Comparison of ENCODE assay signal across 23 mouse cellular contexts in genomic region chr3:58621066-58621465, GRCm38 (mm10). TPM values are rescaled to one million over a fixed set of nuclear protein-coding genes. Genes with fewer than 3 reads are reported as not detected.
"Had no signal": no experiment of that assay in that cellular context is flagged by ENCODE, and none has a peak within 500 bp of the region (broad histone marks: within the 10 kb centered on the region; RNA-seq: fewer than 3 reads in every experiment).

No protein-coding gene starts in this region.

- H3K27ac ChIP-seq: intestine, embryonic 15.5 days; kidney, embryonic 15.5 days; limb, embryonic 10.5 days; limb, embryonic 13.5 days; liver, embryonic 13.5 days; macrophage; neural tube, embryonic 12.5 days; neural tube, embryonic 15.5 days; stomach, embryonic 15.5 days had no signal

- H3K27me3 ChIP-seq: intestine, embryonic 15.5 days; kidney, embryonic 15.5 days; limb, embryonic 13.5 days; liver, embryonic 13.5 days; neural tube, embryonic 12.5 days; neural tube, embryonic 15.5 days; stomach, embryonic 15.5 days had no signal

- H3K9ac ChIP-seq: intestine, embryonic 15.5 days; kidney, embryonic 15.5 days; limb, embryonic 13.5 days; liver, embryonic 13.5 days; lung, embryonic 14.5 days; neural tube, embryonic 12.5 days; neural tube, embryonic 15.5 days; stomach, embryonic 15.5 days had no signal

- H3K4me3 ChIP-seq: intestine, embryonic 15.5 days; kidney, embryonic 15.5 days; limb, embryonic 10.5 days; limb, embryonic 13.5 days; liver, embryonic 13.5 days; neural tube, embryonic 12.5 days; neural tube, embryonic 15.5 days; stomach, embryonic 15.5 days had no signal

- H3K4me2 ChIP-seq: intestine, embryonic 15.5 days; kidney, embryonic 15.5 days; limb, embryonic 13.5 days; liver, embryonic 13.5 days; lung, embryonic 14.5 days; neural tube, embryonic 12.5 days; neural tube, embryonic 15.5 days; stomach, embryonic 15.5 days had no signal

- DNase-seq: kidney, adult 11 months; kidney, adult 8-10 months; kidney, postnatal 10 days; kidney, postnatal 36 days; liver; liver, embryonic 13.5 days; lung, embryonic 14.5 days; midbrain, embryonic 14.5 days; right cerebral cortex, postnatal 25 days; spleen, adult 18-20 months; thymus, postnatal 25 days had no signal

- H3K9me3 ChIP-seq: intestine, embryonic 15.5 days; kidney, embryonic 15.5 days; limb, embryonic 10.5 days; limb, embryonic 13.5 days; liver, embryonic 13.5 days; neural tube, embryonic 12.5 days; neural tube, embryonic 15.5 days; stomach, embryonic 15.5 days had no signal

- H3K36me3 ChIP-seq: intestine, embryonic 15.5 days; kidney, embryonic 15.5 days; limb, embryonic 10.5 days; limb, embryonic 13.5 days; liver, embryonic 13.5 days; neural tube, embryonic 12.5 days; neural tube, embryonic 15.5 days; stomach, embryonic 15.5 days had no signal

- ATAC-seq: intestine, embryonic 15.5 days; lung, postnatal 0 days had no signal

- H3K4me1 ChIP-seq: intestine, embryonic 15.5 days; kidney, embryonic 15.5 days; limb, embryonic 10.5 days; limb, embryonic 13.5 days; liver, embryonic 13.5 days; neural tube, embryonic 12.5 days; neural tube, embryonic 15.5 days; stomach, embryonic 15.5 days had no signal

RNA-seq across cellular contexts. Expression of gene Erich6, which starts 15.9 kb away (rescaled TPM):
- total RNA-seq: megakaryocyte, adult 5-6 weeks had no signal
- polyA plus RNA-seq: intestine, embryonic 15.5 days; kidney, embryonic 15.5 days; limb, embryonic 10.5 days; limb, embryonic 13.5 days; liver, embryonic 13.5 days; liver, embryonic 16.5 days; lung, embryonic 14.5 days; lung, postnatal 0 days; macrophage; neural tube, embryonic 15.5 days; stomach, embryonic 15.5 days; thymus, postnatal 0 days had no signal
